Mouse (Mus musculus) lung, embryonic 14.5 days (tissue): ENCODE results near the gene Ankk1. TPM values are rescaled to one million over a fixed set of nuclear protein-coding genes. Genes with fewer than 3 reads are reported as not detected.

Experiments used
- ATAC-seq: fragments of 200-750 bp; cut with Nextera tagmentation; 2 replicates; pipeline ENCODE4 v1.8.0; 2017; ENCODE audit warnings: mild to moderate bottlenecking, moderate TSS enrichment, moderate library complexity; ENCODE audit not compliant: insufficient read depth
- DNase-seq: peaks from one replicate; pipeline ENCODE4 v3.0.0-alpha.2; 2015
- H3K27ac ChIP-seq: fragments of 300-500 bp; sonication (generic); 2 replicates; pipeline ENCODE4 v1.5.1; 2014; ENCODE audit warnings: low read depth, mild to moderate bottlenecking, moderate library complexity
- H3K27me3 ChIP-seq: fragments of 300-500 bp; sonication (generic); 2 replicates; pipeline ENCODE4 v1.6.1; 2014; ENCODE audit warnings: low read length, control low read depth; ENCODE audit not compliant: insufficient read depth
- H3K36me3 ChIP-seq: fragments of 300-500 bp; sonication (generic); 2 replicates; pipeline ENCODE4 v1.6.1; 2014; ENCODE audit warnings: control low read depth; ENCODE audit not compliant: insufficient read depth
- H3K4me1 ChIP-seq: fragments of 300-500 bp; sonication (generic); 2 replicates; pipeline ENCODE4 v1.6.1; 2014; ENCODE audit warnings: antibody characterized with exemption, control low read depth; ENCODE audit not compliant: insufficient read depth
- H3K4me2 ChIP-seq: fragments of 300-500 bp; sonication (generic); 2 replicates; pipeline ENCODE4 v1.6.1; 2014; ENCODE audit warnings: mild to moderate bottlenecking
- H3K4me3 ChIP-seq: fragments of 300-500 bp; sonication (generic); 2 replicates; pipeline ENCODE4 v1.5.1; 2014; ENCODE audit warnings: low read depth, low read length
- H3K9ac ChIP-seq: fragments of 300-500 bp; sonication (generic); 2 replicates; pipeline ENCODE4 v1.6.1; 2014
- H3K9me3 ChIP-seq: fragments of 300-500 bp; sonication (generic); 2 replicates; pipeline ENCODE4 v1.6.1; 2016; ENCODE audit warnings: low read depth, low read length, control low read depth
- CTCF ChIP-seq: IDR thresholded peaks from 2 replicates; pipeline ENCODE4 v1.5.1; 2016; ENCODE audit warnings: antibody characterized with exemption, low read depth
- WGBS: fragments of 180-500 bp; shearing (Covaris S2); extraction: QIAGEN DNeasy Blood & Tissue Kit; methylation state at CpG from one replicate; pipeline ENCODE4 v1.1.7; 2014; 5-methylcytosine and 5-hydroxymethylcytosine counted together
- polyA plus RNA-seq: library from polyadenylated mRNA; unstranded; fragments of >200 nt; fragmentation: Nextera tagmentation; extraction: Ambion mirVana; gene quantifications from 2 replicates; pipeline ENCODE4 v1.2.1, GENCODE M21; 2014

Gene Ankk1
- polyA plus RNA-seq, 1 experiment from 2014 or later, result not detected

DNA sequence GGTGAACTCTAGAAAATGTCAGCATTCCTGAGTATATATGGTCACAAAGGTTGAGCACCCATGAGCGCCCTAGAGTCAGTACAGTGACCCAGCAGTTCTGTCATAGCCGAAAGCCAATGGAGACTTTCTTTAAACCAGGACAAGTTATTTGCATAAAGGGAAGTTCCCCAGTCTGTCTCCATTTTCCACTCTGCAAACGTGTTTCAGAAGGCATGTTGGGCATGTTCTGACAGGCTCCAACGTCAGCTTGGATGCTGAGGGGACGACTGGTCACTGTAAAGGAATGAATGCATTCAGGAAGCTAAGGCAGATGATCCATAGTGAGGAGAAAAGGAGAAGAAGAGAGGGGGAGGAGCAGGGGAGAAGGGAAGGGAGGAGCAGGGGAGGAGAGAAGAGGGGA, 657 bp upstream of the Ankk1 start:
- Histone ChIP-seq H3K36me3 (no peaks in the 10 kb centered on the region), H3K9me3 (no peaks in the 10 kb centered on the region), H3K9ac (no peak overlapping the region), H3K4me3 (no peak overlapping the region), H3K27me3 (no peaks in the 10 kb centered on the region), H3K4me2 (no peak overlapping the region), H3K4me1 (no peaks in the 10 kb centered on the region), H3K27ac (no peak overlapping the region)
- WGBS, result 55% methylated on average over 5 of the region's 5 CpGs
- ATAC-seq, result no peak
- TF ChIP-seq CTCF, result no peak
- no peak for DNase-seq

DNA sequence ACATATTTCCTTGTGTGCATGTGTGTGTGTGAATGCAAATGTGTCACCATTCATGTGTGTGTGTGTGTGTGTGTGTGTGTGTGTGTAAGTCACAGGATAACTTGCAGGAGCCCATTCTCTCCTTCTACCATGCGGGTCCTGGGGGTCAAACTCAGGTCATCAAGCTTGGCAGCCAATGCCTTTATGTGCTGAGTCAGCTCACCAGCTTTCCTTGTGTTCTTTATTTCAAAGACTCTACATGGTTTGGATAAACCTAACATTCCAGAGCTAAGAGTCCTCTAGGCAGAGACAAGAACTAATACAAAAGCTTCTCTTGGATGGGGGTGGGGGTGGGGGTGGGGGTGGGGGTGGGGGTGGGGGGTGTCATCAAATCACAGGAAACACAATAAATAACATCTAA, 1.2 kb downstream of the Ankk1 start:
- DNase-seq (no peak), ATAC-seq (no peak)
- Histone ChIP-seq H3K27me3 (no peaks in the 10 kb centered on the region), H3K4me2 (no peak overlapping the region), H3K4me1 (no peaks in the 10 kb centered on the region), H3K4me3 (no peak overlapping the region), H3K9me3 (no peaks in the 10 kb centered on the region), H3K36me3 (no peaks in the 10 kb centered on the region), H3K9ac (no peak overlapping the region), H3K27ac (no peak overlapping the region)
- 33% methylated on average over 1 of the region's 1 CpGs for WGBS
- no peak for TF ChIP-seq CTCF

DNA sequence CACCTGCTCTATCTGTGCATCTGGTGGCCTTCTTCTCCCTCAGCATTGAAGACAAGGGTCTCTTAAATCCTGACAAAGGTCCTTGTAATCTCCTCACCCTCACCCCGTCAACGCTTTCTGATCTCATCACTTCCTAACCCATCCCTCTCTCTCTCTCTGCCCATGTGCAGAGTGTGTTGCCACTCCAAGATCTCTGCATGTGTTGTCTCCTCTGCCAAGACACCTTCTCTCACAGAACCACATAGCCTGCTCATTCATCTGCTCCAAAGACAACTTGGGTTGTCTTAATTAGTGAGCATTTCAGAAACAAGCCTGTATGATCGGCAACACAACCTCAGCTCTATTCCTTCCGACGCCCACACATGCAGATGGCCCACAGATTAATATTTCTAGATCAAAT, 3.0 kb downstream of the Ankk1 start:
- no peak overlapping the region for H3K27ac ChIP-seq
- H3K4me1 ChIP-seq, result no peaks in the 10 kb centered on the region
- no peak overlapping the region for H3K9ac ChIP-seq
- no peaks in the 10 kb centered on the region for H3K36me3 ChIP-seq
- H3K9me3 ChIP-seq, result no peaks in the 10 kb centered on the region
- H3K4me3 ChIP-seq, result no peak overlapping the region
- no peak for TF ChIP-seq CTCF
- no peak overlapping the region for H3K4me2 ChIP-seq
- H3K27me3 ChIP-seq, result no peaks in the 10 kb centered on the region
- ATAC-seq (no peak), DNase-seq (no peak)
- 90% methylated on average over 5 of the region's 5 CpGs for WGBS

DNA sequence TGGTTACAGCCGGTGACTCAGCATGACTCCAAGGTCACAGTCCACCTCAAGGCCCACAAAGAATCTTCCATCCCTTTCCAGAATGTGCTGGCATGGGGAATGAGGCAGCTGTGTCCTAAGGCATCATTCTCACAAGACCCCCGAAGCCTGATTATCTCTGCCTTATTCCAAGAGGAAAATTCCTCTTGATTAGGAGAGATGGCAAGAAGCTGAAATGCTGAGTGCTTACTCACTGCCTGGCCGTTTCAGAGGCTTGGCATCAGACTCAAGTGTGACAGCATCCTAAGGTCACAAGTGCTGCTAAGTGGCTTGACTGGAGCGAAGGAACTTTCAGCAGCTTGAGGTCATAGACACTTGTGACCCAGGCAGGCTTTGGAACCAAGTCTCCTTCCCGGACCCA, 16.2 kb downstream of the Ankk1 start:
- Histone ChIP-seq H3K4me2 (no peak overlapping the region), H3K27me3 (no peaks in the 10 kb centered on the region), H3K9me3 (no peaks in the 10 kb centered on the region), H3K4me3 (no peak overlapping the region), H3K36me3 (no peaks in the 10 kb centered on the region), H3K4me1 (no peaks in the 10 kb centered on the region), H3K27ac (no peak overlapping the region), H3K9ac (no peak overlapping the region)
- WGBS, result 58% methylated on average over 5 of the region's 5 CpGs
- no peak for TF ChIP-seq CTCF
- ATAC-seq (no peak), DNase-seq (no peak)

DNA sequence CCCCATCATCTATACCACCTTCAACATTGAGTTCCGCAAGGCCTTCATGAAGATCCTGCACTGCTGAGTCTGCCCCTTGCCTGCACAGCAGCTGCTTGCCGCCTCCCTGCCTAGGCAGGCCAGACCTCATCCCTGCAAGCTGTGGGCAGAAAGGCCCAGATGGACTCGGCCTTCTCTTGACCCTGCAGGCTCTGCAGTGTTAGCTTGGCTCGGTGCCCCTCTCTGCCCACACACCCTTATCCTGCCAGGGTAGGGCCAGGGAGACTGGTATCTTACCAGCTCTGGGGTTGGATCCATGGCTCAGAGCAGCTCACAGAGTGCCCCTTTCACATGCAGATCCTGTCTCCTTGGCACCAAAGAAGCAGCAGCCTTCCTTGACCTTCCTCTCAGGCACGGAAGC, 19.8 kb downstream of the Ankk1 start:
- Histone ChIP-seq H3K4me2 (no peak overlapping the region), H3K9me3 (no peaks in the 10 kb centered on the region), H3K4me1 (no peaks in the 10 kb centered on the region), H3K36me3 (no peaks in the 10 kb centered on the region), H3K27ac (no peak overlapping the region), H3K27me3 (no peaks in the 10 kb centered on the region), H3K9ac (no peak overlapping the region), H3K4me3 (no peak overlapping the region)
- 83% methylated on average over 5 of the region's 5 CpGs for WGBS
- no peak for ATAC-seq
- DNase-seq, result no peak
- TF ChIP-seq CTCF, result no peak

DNA sequence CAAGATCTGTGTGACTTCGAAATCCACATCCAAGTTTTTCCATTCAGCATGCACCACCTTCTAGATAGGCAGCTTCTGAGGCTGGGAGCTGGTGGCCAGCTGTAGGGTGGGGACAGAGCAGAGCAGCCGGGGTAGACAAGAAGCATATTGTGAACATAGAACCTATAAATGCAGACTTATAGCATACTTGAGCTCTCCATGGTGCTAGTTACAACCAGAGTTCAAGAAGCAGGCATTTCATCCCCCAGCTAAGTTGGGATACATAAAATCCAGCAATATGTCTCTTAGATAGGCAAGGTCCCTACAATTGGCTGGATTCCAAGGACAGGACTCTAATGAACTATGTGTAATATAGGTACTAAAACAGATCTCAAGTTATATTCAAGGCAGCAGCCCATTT, 23.1 kb downstream of the Ankk1 start:
- Histone ChIP-seq H3K4me2 (no peak overlapping the region), H3K9ac (no peak overlapping the region), H3K4me3 (no peak overlapping the region), H3K36me3 (no peaks in the 10 kb centered on the region), H3K27ac (no peak overlapping the region), H3K9me3 (no peaks in the 10 kb centered on the region), H3K4me1 (no peaks in the 10 kb centered on the region), H3K27me3 (no peaks in the 10 kb centered on the region)
- TF ChIP-seq CTCF, result no peak
- WGBS, result 57% methylated on average over 2 of the region's 2 CpGs
- ATAC-seq (no peak), DNase-seq (peak; percentile 62)

DNA sequence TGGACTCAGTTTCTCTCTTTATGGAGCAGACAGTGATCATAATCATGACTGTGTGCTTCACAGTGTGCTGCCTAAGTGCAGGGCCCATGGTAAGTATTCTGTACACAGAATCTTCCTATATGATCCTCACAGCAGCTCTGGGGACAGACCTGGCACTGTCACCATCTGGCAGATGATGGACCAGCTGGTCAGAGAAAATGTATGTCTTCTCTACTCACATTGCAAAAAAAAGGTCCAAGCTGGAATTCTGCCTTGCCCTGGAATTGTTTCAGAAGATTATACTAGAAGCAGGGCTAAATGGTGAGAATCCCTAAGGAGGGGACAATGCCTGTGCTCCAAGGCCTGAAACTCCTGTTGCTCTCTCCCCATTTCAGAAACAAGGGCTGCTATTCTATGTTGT, 30.8 kb downstream of the Ankk1 start:
- ATAC-seq (no peak), DNase-seq (no peak)
- Histone ChIP-seq H3K4me2 (no peak overlapping the region), H3K27me3 (no peaks in the 10 kb centered on the region), H3K4me1 (no peaks in the 10 kb centered on the region), H3K9ac (no peak overlapping the region), H3K4me3 (no peak overlapping the region), H3K36me3 (no peaks in the 10 kb centered on the region), H3K27ac (no peak overlapping the region), H3K9me3 (no peaks in the 10 kb centered on the region)
- no peak for TF ChIP-seq CTCF

DNA sequence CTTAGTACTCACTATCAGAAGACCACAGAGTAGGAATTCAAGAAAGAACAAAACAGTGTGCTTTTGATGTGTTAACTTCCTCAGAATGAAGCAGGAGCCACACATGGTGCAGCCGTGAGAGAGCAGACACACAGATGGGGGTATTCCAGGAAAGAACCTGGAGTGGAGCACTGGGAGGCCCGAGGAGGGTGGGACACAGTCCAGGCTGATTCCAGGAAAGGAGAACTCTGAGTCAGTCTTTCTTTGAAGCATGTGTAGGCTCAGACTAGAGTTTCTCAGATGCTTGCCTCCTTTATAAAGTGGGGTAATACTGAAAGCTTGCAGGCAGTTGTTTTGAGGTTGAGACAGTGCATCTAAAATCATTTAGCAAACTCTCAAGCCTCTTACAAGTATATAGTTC, 34.6 kb downstream of the Ankk1 start:
- Histone ChIP-seq H3K9ac (no peak overlapping the region), H3K36me3 (no peaks in the 10 kb centered on the region), H3K9me3 (no peaks in the 10 kb centered on the region), H3K27ac (no peak overlapping the region), H3K4me2 (no peak overlapping the region), H3K4me3 (no peak overlapping the region), H3K27me3 (no peaks in the 10 kb centered on the region), H3K4me1 (no peaks in the 10 kb centered on the region)
- DNase-seq, result no peak
- ATAC-seq, result no peak
- WGBS, result 41% methylated on average over 2 of the region's 2 CpGs
- no peak for TF ChIP-seq CTCF
